Mouse (Mus musculus): ENCODE data around the gene Zfp444. TPM values are rescaled to one million over a fixed set of nuclear protein-coding genes. Genes with fewer than 3 reads are reported as not detected.
"Not testable (repeated sequence)": the region's sequence is repeated elsewhere in the genome, so short reads cannot be mapped to it uniquely, and the experiment has no call there.

The Zfp444 gene
- polyA plus RNA-seq, 1 experiment, result 30.9 TPM

GRCm38 (mm10) chr7:6239787-6240186 lies 67.8 kb downstream of the Zfp444 start:
- Histone ChIP-seq H3K79me2 (ENCODE audit: control insufficient read depth, insufficient read depth) (no peaks in the 10 kb centered on the region), H3ac (ENCODE audit: control insufficient read depth, insufficient read length, low read depth) (no peak overlapping the region), H3K4me3 (ENCODE audit: insufficient read depth, poor library complexity, severe bottlenecking) (no peak overlapping the region), H3K36me3 (ENCODE audit: control insufficient read depth, insufficient read depth) (no peaks in the 10 kb centered on the region), H3K27me3 (ENCODE audit: control insufficient read depth, insufficient read depth, insufficient read length) (peaks cover 17% of the 10 kb centered on the region), H3K79me3 (ENCODE audit: low read depth) (no peaks in the 10 kb centered on the region)
- no peak for TF ChIP-seq MYOG (IDR thresholded peaks at IDR 0.05; ENCODE audit: control insufficient read depth, extremely low read depth, insufficient read length)
- no peak for TF ChIP-seq CEBPB (IDR thresholded peaks at IDR 0.05; ENCODE audit: low read depth)
- no peak for TF ChIP-seq CTCF (IDR thresholded peaks at IDR 0.05; ENCODE audit: control insufficient read depth, insufficient read depth, insufficient read length)
- no peak for TF ChIP-seq USF1 (IDR thresholded peaks at IDR 0.05; ENCODE audit: low read depth)
- no peak for TF ChIP-seq MAX (IDR thresholded peaks at IDR 0.05)
- no peak for TF ChIP-seq MYOD1 (IDR thresholded peaks at IDR 0.05; ENCODE audit: control insufficient read depth, insufficient read length, low read depth)
- no peak for TF ChIP-seq FOSL1 (IDR thresholded peaks at IDR 0.05; ENCODE audit: insufficient read depth, low read length, poor library complexity, severe bottlenecking)

DNA sequence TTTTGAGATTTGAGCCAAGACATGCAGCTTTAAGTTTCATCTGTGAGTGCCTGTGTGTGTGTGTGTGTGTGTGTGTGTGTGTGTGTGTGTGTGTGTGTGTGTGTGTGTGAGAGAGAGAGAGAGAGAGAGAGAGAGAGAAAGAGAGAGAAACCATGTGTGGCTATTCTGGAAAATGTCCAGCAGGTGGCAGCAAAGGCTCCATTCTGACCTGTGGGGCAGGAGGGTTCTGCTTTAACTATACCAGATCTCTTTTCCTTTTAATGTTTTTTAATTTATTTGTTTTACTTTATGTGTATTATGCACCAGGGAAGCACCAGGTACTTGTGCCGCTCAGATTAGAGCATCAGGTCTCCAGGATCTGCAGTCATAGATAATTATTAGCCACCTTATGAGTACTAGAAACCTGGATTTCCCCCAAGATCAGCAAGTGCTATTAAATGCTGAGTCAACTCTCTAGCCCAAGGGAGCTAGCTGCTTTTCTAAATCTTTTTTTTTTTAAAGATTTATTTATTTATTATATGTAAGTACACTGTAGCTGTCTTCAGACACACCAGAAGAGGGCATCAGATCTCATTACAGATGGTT lies 68.9 kb downstream of the Zfp444 start:
- TF ChIP-seq CTCF (IDR thresholded peaks at IDR 0.05; ENCODE audit: control insufficient read depth, insufficient read depth, insufficient read length), result peak; percentile 18
- H3ac ChIP-seq (ENCODE audit: control insufficient read depth, insufficient read length, low read depth); H3K4me3 ChIP-seq (ENCODE audit: insufficient read depth, poor library complexity, severe bottlenecking); H3K79me3 ChIP-seq (ENCODE audit: low read depth); H3K79me2 ChIP-seq (ENCODE audit: control insufficient read depth, insufficient read depth); H3K36me3 ChIP-seq (ENCODE audit: control insufficient read depth, insufficient read depth): not testable (repeated sequence)
- H3K27me3 ChIP-seq (ENCODE audit: control insufficient read depth, insufficient read depth, insufficient read length), result peaks cover 17% of the 10 kb centered on the region

Other genes starting within 250 kb of the Zfp444 start
- gene Vmn1r65, start 161.2 kb upstream of the Zfp444 start, polyA plus RNA-seq (2012; fragmentation: generic; extraction: Trizol), result not detected
- gene Nlrp4c, start 127.1 kb upstream of the Zfp444 start, polyA plus RNA-seq (2012; fragmentation: generic; extraction: Trizol), result 0.04 TPM
- 31.1 TPM for gene Zfp787, start 16.2 kb upstream of the Zfp444 start, polyA plus RNA-seq (2012; fragmentation: generic; extraction: Trizol)
- not detected for gene Galp, start 24.9 kb downstream of the Zfp444 start, polyA plus RNA-seq (2012; fragmentation: generic; extraction: Trizol)
- not detected for gene Zscan5b, start 50.1 kb downstream of the Zfp444 start, polyA plus RNA-seq (2012; fragmentation: generic; extraction: Trizol)
- not detected for gene Epp13, start 80.5 kb downstream of the Zfp444 start, polyA plus RNA-seq (2012; fragmentation: generic; extraction: Trizol)
- gene Zfp667, start 114.4 kb downstream of the Zfp444 start, polyA plus RNA-seq (2012; fragmentation: generic; extraction: Trizol), result 1.4 TPM
- gene Zfp583, start 159.1 kb downstream of the Zfp444 start, polyA plus RNA-seq (2012; fragmentation: generic; extraction: Trizol), result 0.18 TPM
- 0.01 TPM for gene Gm3854, start 171.5 kb downstream of the Zfp444 start, polyA plus RNA-seq (2012; fragmentation: generic; extraction: Trizol)
- 0.34 TPM for gene Zfp78, start 191.1 kb downstream of the Zfp444 start, polyA plus RNA-seq (2012; fragmentation: generic; extraction: Trizol)
- gene Zfp28, start 211.1 kb downstream of the Zfp444 start, polyA plus RNA-seq (2012; fragmentation: generic; extraction: Trizol), result 2.7 TPM
- 0.06 TPM for gene Smim17, start 226.5 kb downstream of the Zfp444 start, polyA plus RNA-seq (2012; fragmentation: generic; extraction: Trizol)
- not detected for gene Gm20715, start 238.1 kb downstream of the Zfp444 start, polyA plus RNA-seq (2012; fragmentation: generic; extraction: Trizol)